Mouse (Mus musculus): ENCODE results near the gene Qser1.

Gene Qser1

DNA sequence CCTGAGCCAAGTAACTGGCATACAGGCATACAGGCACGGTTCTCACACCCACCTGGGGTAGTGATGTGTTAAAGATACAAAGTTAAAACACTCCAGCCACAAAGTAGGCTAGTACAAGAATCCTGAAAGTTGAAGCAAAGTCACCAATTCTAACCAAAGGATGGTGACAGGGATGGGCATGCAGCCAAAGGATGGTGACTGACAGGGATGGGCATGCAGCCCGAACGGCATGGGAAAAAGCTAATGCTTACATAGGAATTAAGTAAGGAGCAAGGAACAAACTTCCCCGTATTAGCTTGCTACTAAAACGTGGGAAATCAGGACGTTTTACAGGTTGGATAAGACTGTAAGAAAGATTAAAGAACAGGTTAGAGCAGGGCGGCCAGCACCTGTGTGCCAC lies 80.3 kb downstream of the Qser1 start:
- DNase-seq (ENCODE audit: low read depth, low spot score): no peak

GRCm38 (mm10) chr2:104732562-104733256 lies 83.9 kb downstream of the Qser1 start:
- no peak for DNase-seq (ENCODE audit: low read depth, low spot score)

DNA sequence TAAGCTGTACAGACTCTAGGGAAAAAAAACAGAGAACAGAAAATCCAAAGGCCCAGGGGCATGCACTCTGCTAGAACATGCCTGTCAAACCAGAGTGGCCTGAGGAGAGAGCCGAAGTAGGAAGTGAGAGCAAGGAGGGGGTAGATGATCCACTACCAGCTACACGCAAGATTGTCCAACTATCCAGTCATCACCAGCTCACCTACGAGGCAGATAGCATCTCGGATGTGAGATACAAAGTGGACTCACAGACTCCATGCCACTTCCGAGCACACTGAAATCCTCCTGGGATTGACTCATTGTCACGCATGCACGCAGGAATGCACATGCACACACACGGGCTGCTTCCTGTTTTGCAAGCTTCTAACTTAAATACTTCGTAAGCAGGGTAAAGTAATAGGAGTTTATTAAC lies 84.5 kb downstream of the Qser1 start:
- DNase-seq (ENCODE audit: low read depth, low spot score): no peak

DNA sequence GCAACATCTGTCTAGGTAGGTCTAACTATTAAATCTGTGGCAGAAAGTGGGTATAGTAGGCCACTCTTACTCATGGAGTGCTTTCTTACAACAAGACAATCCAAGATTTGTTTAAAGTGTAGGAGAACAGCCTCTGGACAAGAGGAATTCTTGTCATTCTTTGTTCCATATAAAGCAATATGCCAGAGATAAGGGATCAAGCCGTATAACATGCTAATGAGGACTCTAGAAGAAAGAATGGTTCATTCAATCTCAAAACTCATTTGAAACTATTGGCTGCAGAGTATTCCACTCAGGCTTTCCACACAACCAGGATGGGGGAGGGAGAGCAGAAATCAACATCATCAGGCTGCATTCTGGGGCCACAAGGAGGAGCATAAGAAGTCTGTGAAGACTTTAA lies 89.2 kb downstream of the Qser1 start:
- DNase-seq (ENCODE audit: low read depth, low spot score): no peak

DNA sequence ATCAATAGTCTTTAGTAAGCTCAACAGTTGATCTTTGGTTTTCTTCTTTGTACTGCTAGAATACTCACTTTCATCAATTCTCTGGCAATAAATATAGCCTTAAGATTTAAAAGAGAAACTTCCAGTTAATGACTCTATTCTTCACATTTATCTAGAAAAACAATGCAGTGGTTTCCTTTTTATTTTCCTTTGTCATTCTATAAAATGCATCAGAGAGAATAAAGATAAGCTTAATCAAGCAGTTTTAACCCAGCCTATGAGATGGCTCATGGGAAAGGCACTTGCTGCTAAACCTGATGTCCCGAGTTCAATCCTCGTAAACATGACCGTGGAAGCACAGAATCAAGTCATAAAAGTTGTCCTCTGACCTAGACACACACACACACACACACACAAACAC lies 94.5 kb downstream of the Qser1 start:
- DNase-seq (ENCODE audit: low read depth, low spot score): no peak

- no peak for DNase-seq (ENCODE audit: low read depth, low spot score)
Measured at GRCm38 (mm10) chr2:104717827-104718226, 98.7 kb downstream of the Qser1 start.

GRCm38 (mm10) chr2:104717231-104717735 lies 99.3 kb downstream of the Qser1 start:
- DNase-seq (ENCODE audit: low read depth, low spot score): no peak

- DNase-seq (ENCODE audit: low read depth, low spot score): no peak
Measured at GRCm38 (mm10) chr2:104716279-104716678, 100.3 kb downstream of the Qser1 start, which contains the start of gene Pin1rt1. Pin1rt1 (minus strand) TSS chr2:104716379.

DNA sequence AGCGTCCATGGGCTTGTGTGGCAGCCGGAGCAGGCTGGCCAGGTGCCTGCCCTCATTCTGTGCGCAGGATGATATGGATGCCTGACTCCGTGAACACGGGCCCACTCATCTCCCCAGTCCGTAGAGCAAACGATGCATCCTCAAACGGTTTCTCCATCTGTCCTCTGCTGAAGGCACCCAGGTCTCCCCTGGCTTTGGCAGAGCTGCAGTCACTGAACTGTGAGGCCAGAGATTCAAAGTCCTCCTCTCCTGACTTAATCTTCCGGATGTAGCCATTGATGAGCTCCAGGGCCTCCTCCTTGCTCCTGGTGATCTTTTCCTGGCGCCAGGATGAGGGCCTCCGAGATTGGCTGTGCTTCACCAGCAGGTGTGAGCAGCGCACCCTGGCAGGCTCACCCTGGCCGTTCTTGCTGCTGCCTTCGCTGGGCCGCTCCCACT lies 102.3 kb downstream of the Qser1 start:
- DNase-seq (ENCODE audit: low read depth, low spot score): no peak

GRCm38 (mm10) chr2:104712486-104712809 lies 104.1 kb downstream of the Qser1 start:
- DNase-seq (ENCODE audit: low read depth, low spot score): no peak

GRCm38 (mm10) chr2:104711585-104712485 lies 104.7 kb downstream of the Qser1 start, which contains the start of gene Tcp11l1:
Tcp11l1 (minus strand) TSS chr2:104712169.
- peak; percentile 56 for DNase-seq (ENCODE audit: low read depth, low spot score)

DNA sequence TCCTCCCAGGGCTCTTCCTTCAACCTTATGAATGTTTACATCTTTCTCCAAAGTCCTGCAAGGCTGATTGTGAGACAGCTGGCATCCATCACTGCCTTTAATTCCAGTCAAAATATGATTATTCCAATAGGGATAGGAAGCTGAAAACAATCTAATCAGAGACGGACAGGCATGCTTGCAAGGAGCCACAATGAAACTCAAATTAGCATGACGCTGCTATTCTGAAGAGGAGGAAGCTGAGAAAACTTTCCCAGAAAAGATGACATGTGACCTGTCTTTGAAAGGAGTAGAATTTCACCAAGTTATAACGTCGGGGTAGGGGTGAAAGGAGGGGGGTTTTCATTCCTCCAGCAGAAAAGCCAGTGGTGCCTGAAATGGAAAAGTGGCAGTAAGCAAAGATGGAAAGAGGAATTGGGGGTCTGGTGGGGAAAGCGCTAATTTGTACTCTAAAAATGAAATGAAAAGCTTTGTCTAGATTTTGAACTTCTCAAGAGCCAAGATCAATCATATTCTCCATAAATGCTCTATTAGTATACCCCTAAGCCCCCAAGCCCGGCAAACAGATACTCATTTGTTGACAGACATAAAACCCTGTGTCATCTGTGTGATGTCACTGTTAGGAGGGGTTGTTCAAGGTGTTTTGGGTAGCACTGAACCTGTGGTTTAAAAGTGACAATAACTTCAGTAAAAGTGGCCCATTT lies 105.7 kb downstream of the Qser1 start:
- DNase-seq (ENCODE audit: low read depth, low spot score): no peak

- DNase-seq (ENCODE audit: low read depth, low spot score): no peak
Measured at GRCm38 (mm10) chr2:104709786-104710337, 106.7 kb downstream of the Qser1 start.

Measured in mesoderm, embryonic 11.5 days (tissue).